Mouse (Mus musculus) E14TG2a.4 (cell line): ENCODE data around the gene Ndufs3.

Experiments
- CTCF ChIP-seq: conservative IDR thresholded peaks from 2 replicates; pipeline ENCODE4 v1.5.1; 2014; ENCODE audit warnings: low read length
- NANOG ChIP-seq: IDR thresholded peaks from 2 replicates; pipeline ENCODE4 v1.6.1; 2014; ENCODE audit warnings: borderline replicate concordance, low read length, mixed read lengths
- POU5F1 ChIP-seq: IDR thresholded peaks from 2 replicates; pipeline ENCODE4 v1.6.1; 2014; ENCODE audit warnings: low read length, borderline replicate concordance

- TF ChIP-seq CTCF (no peak), POU5F1 (no peak), NANOG (no peak)
Measured at GRCm38 (mm10) chr2:90903398-90903797, 1.2 kb downstream of the Ndufs3 start.
